Mouse (Mus musculus): ENCODE measurements around the gene Tnfrsf17. TPM values are rescaled to one million over a fixed set of nuclear protein-coding genes. Genes with fewer than 3 reads are reported as not detected.
"Not testable (repeated sequence)": the region's sequence is repeated elsewhere in the genome, so short reads cannot be mapped to it uniquely, and the experiment has no call there.

The Tnfrsf17 gene
- polyA plus RNA-seq, 1 experiment from 2014 or later: not detected

GRCm38 (mm10) chr16:11343292-11343815, 29.7 kb downstream of the Tnfrsf17 start:
- no peaks in the 10 kb centered on the region for H3K27me3 ChIP-seq
- WGBS: 81% methylated on average over 4 of the region's 4 CpGs
- H3K27ac ChIP-seq: no peak overlapping the region
- H3K4me3 ChIP-seq (replicated peaks): no peak overlapping the region
- H3K4me2 ChIP-seq: no peak overlapping the region
- no peaks in the 10 kb centered on the region for H3K9me3 ChIP-seq
- no peaks in the 10 kb centered on the region for H3K4me1 ChIP-seq (replicated peaks)
- H3K9ac ChIP-seq (replicated peaks): no peak overlapping the region
- ATAC-seq (ENCODE audit: insufficient number of reproducible peaks, insufficient read depth, low FRiP score, low TSS enrichment, low read depth): no peak
- no peaks in the 10 kb centered on the region for H3K36me3 ChIP-seq

DNA sequence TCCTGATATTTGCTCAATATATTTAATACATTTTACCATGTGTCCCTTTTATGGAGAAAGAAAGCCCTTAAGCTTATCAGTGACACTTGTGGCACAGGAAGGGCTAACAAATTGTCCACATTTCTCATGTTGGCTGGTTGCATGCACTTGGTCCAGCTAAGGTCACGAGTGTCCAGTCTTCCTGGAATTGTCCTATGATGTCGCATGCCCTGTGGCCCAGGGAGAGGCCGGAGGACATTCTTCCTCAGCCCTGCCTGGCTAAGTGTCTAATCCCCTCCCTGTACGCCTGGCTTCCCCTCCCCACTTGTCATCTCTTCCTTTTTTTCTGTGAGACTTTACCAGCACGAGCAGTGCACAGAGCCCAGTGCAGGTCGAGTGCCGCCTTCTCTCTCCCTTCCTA, 38.3 kb downstream of the Tnfrsf17 start:
- no peak for ATAC-seq (ENCODE audit: insufficient number of reproducible peaks, insufficient read depth, low FRiP score, low TSS enrichment, low read depth)
- Histone ChIP-seq H3K4me3 (replicated peaks) (no peak overlapping the region), H3K4me2 (no peak overlapping the region), H3K27me3 (no peaks in the 10 kb centered on the region), H3K9ac (replicated peaks) (no peak overlapping the region), H3K36me3 (peaks cover 22% of the 10 kb centered on the region), H3K9me3 (no peaks in the 10 kb centered on the region), H3K4me1 (replicated peaks) (no peaks in the 10 kb centered on the region), H3K27ac (no peak overlapping the region)
- WGBS: 78% methylated on average over 7 of the region's 7 CpGs

DNA sequence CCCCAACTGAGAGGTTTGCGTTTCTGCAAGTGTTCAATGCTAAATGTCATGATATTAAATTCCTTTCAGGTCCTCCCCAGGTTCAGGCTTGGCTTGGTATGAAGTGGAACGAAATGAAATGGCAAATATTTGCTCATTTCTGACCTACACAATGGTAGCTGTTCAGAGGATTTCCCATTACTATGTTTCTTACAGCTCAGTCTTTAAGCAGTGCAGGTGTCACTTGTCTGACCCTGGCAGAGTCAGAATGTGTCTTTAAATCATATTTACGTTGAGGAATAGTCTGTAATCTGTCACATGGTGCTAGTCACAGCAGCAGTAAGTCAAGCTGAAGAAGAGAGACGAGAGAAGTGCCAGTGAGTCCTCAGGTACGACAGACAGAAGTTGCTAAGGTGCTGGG, 45.6 kb downstream of the Tnfrsf17 start:
- no peak overlapping the region for H3K9ac ChIP-seq (replicated peaks)
- H3K4me1 ChIP-seq (replicated peaks): no peaks in the 10 kb centered on the region
- H3K4me2 ChIP-seq: no peak overlapping the region
- no peak for ATAC-seq (ENCODE audit: insufficient number of reproducible peaks, insufficient read depth, low FRiP score, low TSS enrichment, low read depth)
- H3K36me3 ChIP-seq: 0 out of 2 replicates have a peak, but pooled peaks cover 11% of the 10 kb centered on the region
- H3K27me3 ChIP-seq: no peaks in the 10 kb centered on the region
- WGBS: 78% methylated on average over 5 of the region's 5 CpGs
- H3K4me3 ChIP-seq (replicated peaks): no peak overlapping the region
- no peak overlapping the region for H3K27ac ChIP-seq
- no peaks in the 10 kb centered on the region; the same call in 1 of the 2 replicates for H3K9me3 ChIP-seq

DNA sequence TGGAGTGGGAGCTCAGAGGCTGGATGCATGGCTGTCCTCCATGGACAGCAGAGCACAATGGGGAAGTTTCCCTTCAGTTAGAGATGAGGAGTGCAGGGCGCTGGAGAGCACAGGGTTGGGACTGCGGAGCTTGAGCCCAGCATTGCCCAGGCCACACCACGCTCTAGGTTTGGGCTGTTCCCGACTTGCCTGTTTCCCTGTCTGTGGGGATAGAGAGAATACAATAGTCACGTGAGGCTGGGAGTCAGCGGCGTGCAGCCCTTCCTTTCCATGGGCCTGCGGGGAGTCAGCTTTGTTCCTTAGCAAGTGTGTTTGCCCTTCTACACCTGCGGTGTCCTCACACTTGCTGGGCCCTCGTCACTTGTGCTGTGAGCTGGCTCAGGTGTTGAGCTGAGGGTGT, 46.3 kb downstream of the Tnfrsf17 start:
- Histone ChIP-seq H3K4me2 (no peak overlapping the region), H3K4me3 (replicated peaks) (no peak overlapping the region), H3K9ac (replicated peaks) (no peak overlapping the region), H3K36me3 (0 out of 2 replicates have a peak, but pooled peaks cover 6% of the 10 kb centered on the region), H3K9me3 (no peaks in the 10 kb centered on the region; the same call in 1 of the 2 replicates), H3K4me1 (replicated peaks) (no peaks in the 10 kb centered on the region), H3K27ac (no peak overlapping the region), H3K27me3 (no peaks in the 10 kb centered on the region)
- no peak for ATAC-seq (ENCODE audit: insufficient number of reproducible peaks, insufficient read depth, low FRiP score, low TSS enrichment, low read depth)
- WGBS: 46% methylated on average over 10 of the region's 10 CpGs

DNA sequence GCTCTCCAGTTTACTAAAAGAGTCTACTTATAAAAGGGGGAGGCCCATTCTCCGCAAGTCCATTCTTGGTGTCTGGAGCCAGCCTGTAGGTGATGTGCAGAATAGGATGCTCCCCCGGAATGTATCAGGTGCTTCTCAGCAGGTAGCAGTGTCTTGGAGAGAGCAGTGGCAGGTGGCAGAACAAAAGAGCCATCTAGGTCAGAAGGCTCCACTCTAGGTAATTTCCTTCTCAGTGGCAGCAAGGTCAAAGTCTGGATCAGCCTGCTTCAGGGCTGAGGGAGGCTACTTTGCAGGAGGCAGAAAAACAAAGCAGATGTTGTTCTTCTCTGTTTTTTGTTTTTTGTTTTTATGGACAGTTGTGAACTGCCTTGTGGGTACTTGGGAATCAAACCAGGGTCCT, 47.0 kb downstream of the Tnfrsf17 start:
- H3K4me3 ChIP-seq (replicated peaks); H3K27ac ChIP-seq; H3K4me1 ChIP-seq (replicated peaks); H3K27me3 ChIP-seq; H3K9me3 ChIP-seq; ATAC-seq (ENCODE audit: insufficient number of reproducible peaks, insufficient read depth, low FRiP score, low TSS enrichment, low read depth); H3K9ac ChIP-seq (replicated peaks); H3K36me3 ChIP-seq; H3K4me2 ChIP-seq: not testable (repeated sequence)
- 86% methylated on average over 2 of the region's 2 CpGs for WGBS

GRCm38 (mm10) chr16:11365626-11366025, 52.0 kb downstream of the Tnfrsf17 start:
- Histone ChIP-seq H3K9me3 (no peaks in the 10 kb centered on the region), H3K9ac (replicated peaks) (no peak overlapping the region), H3K27ac (no peak overlapping the region), H3K4me3 (replicated peaks) (no peak overlapping the region), H3K4me1 (replicated peaks) (peaks cover 5% of the 10 kb centered on the region; the same call in 1 of the 2 replicates), H3K36me3 (no peaks in the 10 kb centered on the region), H3K27me3 (no peaks in the 10 kb centered on the region), H3K4me2 (no peak overlapping the region)
- ATAC-seq (ENCODE audit: insufficient number of reproducible peaks, insufficient read depth, low FRiP score, low TSS enrichment, low read depth): no peak
- 54% methylated on average over 5 of the region's 5 CpGs for WGBS

DNA sequence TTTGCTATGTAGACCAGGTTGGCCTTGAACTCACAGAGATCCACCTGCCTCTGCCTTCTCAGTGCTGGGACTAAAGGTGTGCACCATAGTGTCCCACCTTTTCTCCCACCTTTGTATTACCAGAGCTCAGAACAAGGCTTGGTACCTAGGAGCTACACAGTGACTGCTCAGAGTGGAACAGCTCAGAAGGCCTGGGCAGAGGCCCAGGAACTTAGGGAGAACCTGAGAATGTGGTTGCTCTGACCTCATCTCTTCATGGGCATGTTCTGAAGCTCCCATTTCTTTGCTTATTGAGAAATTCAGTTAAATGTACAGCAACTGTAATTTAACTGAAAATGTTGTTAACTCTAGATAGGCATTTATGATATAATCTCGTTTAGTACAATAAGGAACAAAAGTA, 53.2 kb downstream of the Tnfrsf17 start:
- Histone ChIP-seq H3K4me3 (replicated peaks) (no peak overlapping the region), H3K27ac (no peak overlapping the region), H3K27me3 (no peaks in the 10 kb centered on the region), H3K4me2 (no peak overlapping the region), H3K36me3 (no peaks in the 10 kb centered on the region), H3K9ac (replicated peaks) (no peak overlapping the region), H3K4me1 (replicated peaks) (peaks cover 5% of the 10 kb centered on the region; the same call in 1 of the 2 replicates), H3K9me3 (no peaks in the 10 kb centered on the region)
- WGBS: 66% methylated on average over 1 of the region's 1 CpGs
- no peak for ATAC-seq (ENCODE audit: insufficient number of reproducible peaks, insufficient read depth, low FRiP score, low TSS enrichment, low read depth)

- Histone ChIP-seq H3K27ac (no peak overlapping the region), H3K4me3 (replicated peaks) (no peak overlapping the region), H3K9ac (replicated peaks) (no peak overlapping the region), H3K27me3 (no peaks in the 10 kb centered on the region), H3K9me3 (no peaks in the 10 kb centered on the region), H3K4me1 (replicated peaks) (peaks cover 5% of the 10 kb centered on the region; the same call in 1 of the 2 replicates), H3K36me3 (peaks cover 2% of the 10 kb centered on the region; the same call in 1 of the 2 replicates), H3K4me2 (no peak overlapping the region)
- WGBS: 82% methylated on average over 3 of the region's 3 CpGs
- no peak for ATAC-seq (ENCODE audit: insufficient number of reproducible peaks, insufficient read depth, low FRiP score, low TSS enrichment, low read depth)
Measured at GRCm38 (mm10) chr16:11368412-11368811, 54.8 kb downstream of the Tnfrsf17 start.

- no peak overlapping the region for H3K27ac ChIP-seq
- H3K9ac ChIP-seq (replicated peaks): no peak overlapping the region
- ATAC-seq (ENCODE audit: insufficient number of reproducible peaks, insufficient read depth, low FRiP score, low TSS enrichment, low read depth): no peak
- WGBS: 66% methylated on average over 4 of the region's 4 CpGs
- H3K4me2 ChIP-seq: no peak overlapping the region
- peaks cover 2% of the 10 kb centered on the region; the same call in 1 of the 2 replicates for H3K36me3 ChIP-seq
- no peak overlapping the region for H3K4me3 ChIP-seq (replicated peaks)
- H3K9me3 ChIP-seq: no peaks in the 10 kb centered on the region
- H3K27me3 ChIP-seq: no peaks in the 10 kb centered on the region
- H3K4me1 ChIP-seq (replicated peaks): peaks cover 5% of the 10 kb centered on the region; the same call in 1 of the 2 replicates
Measured at GRCm38 (mm10) chr16:11369162-11369561, 55.5 kb downstream of the Tnfrsf17 start.

DNA sequence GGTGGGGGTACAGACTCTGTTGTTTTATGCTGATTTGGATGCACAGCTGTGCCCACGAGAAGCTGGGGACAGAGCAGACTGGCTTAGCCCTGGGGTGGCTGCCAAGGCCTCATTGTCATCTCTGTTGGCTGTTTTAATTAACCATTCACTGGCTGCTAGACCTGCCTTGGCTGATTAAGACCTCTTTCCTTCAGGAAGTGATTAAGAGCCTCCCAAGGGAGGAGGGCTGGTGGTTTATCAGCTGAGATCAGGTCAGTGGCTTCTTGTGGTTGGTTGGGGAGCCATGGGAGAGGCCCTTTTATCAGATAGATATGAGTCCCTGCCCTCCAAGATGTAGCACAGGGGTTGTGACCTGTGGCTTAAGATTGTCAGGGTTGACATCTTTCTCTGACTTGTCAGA, 56.0 kb downstream of the Tnfrsf17 start:
- no peak overlapping the region for H3K9ac ChIP-seq (replicated peaks)
- H3K4me2 ChIP-seq: no peak overlapping the region
- no peaks in the 10 kb centered on the region for H3K9me3 ChIP-seq
- H3K4me3 ChIP-seq (replicated peaks): no peak overlapping the region
- H3K27ac ChIP-seq: no peak overlapping the region
- H3K27me3 ChIP-seq: no peaks in the 10 kb centered on the region
- peaks cover 2% of the 10 kb centered on the region; the same call in 1 of the 2 replicates for H3K36me3 ChIP-seq
- 26% methylated on average over 1 of the region's 1 CpGs for WGBS
- H3K4me1 ChIP-seq (replicated peaks): peaks cover 5% of the 10 kb centered on the region; the same call in 1 of the 2 replicates
- ATAC-seq (ENCODE audit: insufficient number of reproducible peaks, insufficient read depth, low FRiP score, low TSS enrichment, low read depth): no peak
